Mouse (Mus musculus): ENCODE results near the gene Ckap4. TPM values are rescaled to one million over a fixed set of nuclear protein-coding genes. Genes with fewer than 3 reads are reported as not detected.

The Ckap4 gene
- polyA plus RNA-seq, 1 experiment from 2014 or later = 56.5 TPM

GRCm38 (mm10) chr10:84480146-84480545 lies 53.7 kb downstream of the Ckap4 start:
- H3K9me3 ChIP-seq (replicated peaks; ENCODE audit: control insufficient read depth, low read length) = no peaks in the 10 kb centered on the region
- no peak overlapping the region for H3K4me2 ChIP-seq (ENCODE audit: low read depth, low read length)
- H3K9ac ChIP-seq (ENCODE audit: low read length) = no peak overlapping the region
- H3K36me3 ChIP-seq (ENCODE audit: control insufficient read depth, insufficient read depth) = no peaks in the 10 kb centered on the region
- H3K27me3 ChIP-seq (ENCODE audit: control insufficient read depth, insufficient read depth, low read length) = no peaks in the 10 kb centered on the region
- no peak overlapping the region for H3K4me3 ChIP-seq (ENCODE audit: low read length)
- ATAC-seq (replicated peaks; ENCODE audit: extremely low read depth, insufficient read depth, low FRiP score) = no peak
- peaks cover 13% of the 10 kb centered on the region for H3K4me1 ChIP-seq (ENCODE audit: control insufficient read depth, insufficient read depth, low read length)
- 88% methylated on average over 4 of the region's 4 CpGs for WGBS
- H3K27ac ChIP-seq (ENCODE audit: low read length) = peak overlapping the region; percentile 84; the same call in 1 of the 2 replicates

GRCm38 (mm10) chr10:84477613-84478076 lies 56.2 kb downstream of the Ckap4 start:
- no peak for ATAC-seq (replicated peaks; ENCODE audit: extremely low read depth, insufficient read depth, low FRiP score)

GRCm38 (mm10) chr10:84477045-84477612 lies 56.7 kb downstream of the Ckap4 start:
- Histone ChIP-seq H3K4me1 (ENCODE audit: control insufficient read depth, insufficient read depth, low read length) (peaks cover 13% of the 10 kb centered on the region), H3K4me2 (ENCODE audit: low read depth, low read length) (no peak overlapping the region), H3K27ac (ENCODE audit: low read length) (no peak overlapping the region), H3K9me3 (replicated peaks; ENCODE audit: control insufficient read depth, low read length) (no peaks in the 10 kb centered on the region), H3K9ac (ENCODE audit: low read length) (no peak overlapping the region), H3K27me3 (ENCODE audit: control insufficient read depth, insufficient read depth, low read length) (no peaks in the 10 kb centered on the region), H3K36me3 (ENCODE audit: control insufficient read depth, insufficient read depth) (no peaks in the 10 kb centered on the region), H3K4me3 (ENCODE audit: low read length) (no peak overlapping the region)
- WGBS = 78% methylated on average over 4 of the region's 4 CpGs
- ATAC-seq (replicated peaks; ENCODE audit: extremely low read depth, insufficient read depth, low FRiP score) = no peak

More at GRCm38 (mm10) chr10:84477613-84478076, 56.2 kb downstream of the Ckap4 start:
- 33% methylated on average over 3 of the region's 3 CpGs for WGBS
- Histone ChIP-seq H3K9me3 (replicated peaks; ENCODE audit: control insufficient read depth, low read length) (no peaks in the 10 kb centered on the region), H3K9ac (ENCODE audit: low read length) (no peak overlapping the region), H3K4me2 (ENCODE audit: low read depth, low read length) (no peak overlapping the region), H3K27me3 (ENCODE audit: control insufficient read depth, insufficient read depth, low read length) (no peaks in the 10 kb centered on the region), H3K4me1 (ENCODE audit: control insufficient read depth, insufficient read depth, low read length) (peaks cover 13% of the 10 kb centered on the region), H3K36me3 (ENCODE audit: control insufficient read depth, insufficient read depth) (no peaks in the 10 kb centered on the region), H3K4me3 (ENCODE audit: low read length) (no peak overlapping the region), H3K27ac (ENCODE audit: low read length) (no peak overlapping the region)

Other genes starting within 250 kb of the Ckap4 start
- 3.0 and 3.2 TPM in 2 replicates for gene Nuak1, start 93.5 kb downstream of the Ckap4 start, polyA plus RNA-seq (2015; fragmentation: Nextera tagmentation; extraction: Ambion mirVana)
- gene Tcp11l2, start 42.6 kb upstream of the Ckap4 start, polyA plus RNA-seq (2015; fragmentation: Nextera tagmentation; extraction: Ambion mirVana) = 35.1 and 39.5 TPM in 2 replicates
- gene Polr3b, start 88.2 kb upstream of the Ckap4 start, polyA plus RNA-seq (2015; fragmentation: Nextera tagmentation; extraction: Ambion mirVana) = 9.8 and 10.0 TPM in 2 replicates
- 0.04 TPM in 1 of 2 replicates, not detected in the other for gene Rfx4, start 222.0 kb upstream of the Ckap4 start, polyA plus RNA-seq (2015; fragmentation: Nextera tagmentation; extraction: Ambion mirVana)

Measured in heart, embryonic 16.5 days (tissue).